Mouse (Mus musculus): ENCODE data around the gene Htr1a.

DNA sequence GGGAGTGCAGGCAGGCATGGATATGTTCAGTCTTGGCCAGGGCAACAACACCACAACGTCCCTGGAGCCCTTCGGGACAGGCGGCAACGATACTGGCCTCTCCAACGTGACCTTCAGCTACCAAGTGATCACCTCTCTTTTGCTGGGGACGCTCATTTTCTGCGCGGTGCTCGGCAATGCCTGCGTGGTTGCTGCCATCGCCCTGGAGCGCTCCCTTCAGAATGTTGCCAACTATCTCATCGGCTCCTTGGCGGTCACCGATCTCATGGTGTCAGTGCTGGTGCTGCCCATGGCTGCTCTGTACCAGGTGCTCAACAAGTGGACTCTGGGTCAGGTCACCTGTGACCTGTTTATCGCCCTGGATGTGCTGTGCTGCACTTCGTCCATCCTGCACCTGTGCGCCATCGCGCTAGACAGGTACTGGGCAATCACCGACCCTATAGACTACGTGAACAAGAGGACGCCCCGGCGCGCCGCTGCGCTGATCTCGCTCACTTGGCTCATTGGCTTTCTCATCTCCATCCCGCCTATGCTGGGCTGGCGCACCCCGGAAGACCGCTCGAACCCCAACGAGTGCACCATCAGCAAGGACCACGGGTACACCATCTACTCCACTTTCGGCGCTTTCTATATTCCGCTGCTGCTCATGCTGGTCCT is 927 bp downstream of the Htr1a start:
- no peak for TF ChIP-seq CTCF (IDR thresholded peaks at IDR 0.05; ENCODE audit: borderline replicate concordance, insufficient read depth, low read length)
- TF ChIP-seq POLR2A (IDR thresholded peaks at IDR 0.05; ENCODE audit: low read depth, low read length): no peak
